Mouse (Mus musculus): ENCODE results near the gene Ccdc30.

The Ccdc30 gene

DNA sequence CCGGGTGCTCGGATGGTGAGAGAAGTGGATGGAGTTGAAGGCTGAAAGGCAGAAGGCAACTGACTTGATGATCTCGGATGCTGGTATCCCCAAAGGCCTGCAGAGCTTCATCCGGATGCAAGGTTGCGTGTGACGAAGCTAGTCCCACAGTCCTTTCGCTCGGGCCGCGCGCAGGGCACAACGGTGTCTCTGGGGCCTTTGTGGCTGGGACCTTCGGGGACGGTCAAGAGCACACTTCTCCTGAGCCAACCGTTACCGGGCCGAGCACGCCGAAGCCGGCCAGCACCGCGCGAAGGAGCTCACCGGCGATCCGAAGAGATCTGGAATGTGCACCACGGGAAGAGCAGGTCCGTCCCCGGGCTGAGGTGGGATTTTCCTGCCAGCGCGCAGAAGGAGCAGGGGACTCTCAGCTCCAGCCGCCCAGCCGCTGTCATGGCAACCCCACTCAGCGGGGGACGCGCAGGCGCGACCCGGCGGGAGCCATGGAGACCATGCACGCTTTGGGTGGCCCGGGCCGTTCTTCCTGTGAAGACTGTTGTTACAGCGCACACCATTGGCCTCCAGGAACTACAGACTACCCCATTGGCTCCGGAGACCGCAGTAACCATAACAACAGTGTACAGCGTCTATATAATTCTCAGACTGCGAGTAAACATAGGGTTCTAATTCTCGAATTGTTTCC, at the start of gene Ccdc30:
Gene Ccdc30 (minus strand): TSS at position 450 of the 682 bp plus-strand sequence.
- peak; percentile 68 to 82 for DNase-seq (ENCODE audit: low spot score in 2 of 2)

- DNase-seq (ENCODE audit: low spot score in 2 of 2) = peak in 1 of 2 experiments; percentile 15
Observed at GRCm38 (mm10) chr4:119463756-119464419, 48.6 kb upstream of the Ccdc30 start.

DNA sequence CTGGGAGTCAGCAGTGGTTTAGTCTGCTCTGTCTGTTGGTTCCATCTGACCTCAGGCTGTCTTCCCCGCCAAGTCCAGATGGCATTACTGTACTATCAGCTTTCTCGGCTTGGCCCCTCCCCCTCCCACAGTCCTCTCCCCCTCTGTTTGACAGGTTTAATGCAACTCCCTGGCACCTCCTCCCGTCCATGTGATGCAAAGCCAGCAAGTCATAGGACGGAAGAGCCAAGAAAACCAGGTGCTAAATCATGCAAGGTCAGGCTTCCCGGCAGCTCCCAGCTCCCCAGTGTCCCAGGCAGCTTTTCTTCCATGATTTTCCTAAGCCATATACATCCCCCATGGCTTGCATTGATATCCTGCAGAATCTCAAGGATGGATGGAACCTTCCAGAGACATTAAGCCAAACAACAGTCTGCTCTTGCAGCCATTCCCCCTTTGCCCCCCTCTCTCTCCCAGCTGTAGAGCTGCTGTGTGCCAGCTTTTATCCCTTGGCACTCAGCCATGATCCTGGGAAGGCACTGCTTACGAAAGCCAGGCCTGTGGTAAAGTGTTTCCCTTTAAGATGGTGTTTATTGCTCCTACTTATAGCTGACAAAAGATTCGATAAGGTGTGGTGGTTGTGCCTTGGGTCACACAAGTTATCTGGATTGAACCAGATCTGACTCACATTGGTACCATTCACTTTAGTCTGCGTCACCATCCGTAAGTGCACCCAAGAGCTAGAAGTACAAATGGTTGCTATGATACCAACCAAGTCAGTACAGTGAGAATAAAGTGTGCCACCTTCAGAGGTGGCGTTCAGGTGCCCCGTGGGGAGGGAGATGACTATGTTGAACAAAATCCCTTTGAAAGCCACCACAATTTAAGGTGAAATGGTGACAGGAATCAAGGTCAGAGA, 47.8 kb upstream of the Ccdc30 start:
- peak in 1 of 2 experiments; percentile 33 for DNase-seq (ENCODE audit: low spot score in 2 of 2)

- DNase-seq (ENCODE audit: low spot score in 2 of 2) = no peak
Observed at GRCm38 (mm10) chr4:119462457-119462856, 47.1 kb upstream of the Ccdc30 start.

DNA sequence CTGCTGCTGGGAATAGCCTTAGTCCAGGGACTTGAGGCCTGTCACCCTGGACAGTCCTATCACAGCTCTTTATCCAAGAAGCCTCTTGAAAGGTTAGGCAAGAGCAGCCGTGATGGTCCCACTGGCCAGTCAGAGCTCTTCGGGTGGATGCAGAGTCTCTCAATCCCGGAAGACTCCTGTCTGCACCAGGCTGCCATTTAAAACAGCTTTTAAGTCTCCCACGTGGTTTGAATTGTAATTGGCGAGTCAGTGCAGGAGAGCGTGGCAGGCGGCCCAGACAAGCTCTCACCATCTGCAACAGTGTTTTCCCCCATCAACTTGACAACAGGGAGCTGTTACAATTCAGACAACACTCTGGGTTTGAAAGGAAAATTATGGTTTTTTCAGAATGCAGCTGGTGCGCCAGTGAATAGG, 45.4 kb upstream of the Ccdc30 start:
- DNase-seq (ENCODE audit: low spot score in 2 of 2) = no peak

DNA sequence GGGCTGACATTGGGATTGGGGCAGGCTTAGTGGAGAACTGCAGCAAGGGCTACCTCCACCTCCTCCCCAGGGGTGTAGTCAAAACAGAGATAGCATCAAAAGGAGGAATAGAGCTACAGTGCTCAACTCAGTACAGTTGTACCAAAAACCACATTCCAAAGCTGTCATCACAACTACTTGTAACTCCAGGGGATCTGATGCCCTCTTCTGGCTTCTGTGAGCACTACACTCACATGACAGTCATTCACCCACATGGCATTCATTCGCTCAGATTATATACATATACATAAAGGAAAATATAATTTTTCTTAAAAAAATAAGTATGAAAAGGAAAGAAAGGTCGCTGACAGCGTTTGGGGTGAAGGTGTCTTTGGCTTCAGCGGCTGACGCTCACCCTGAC, 45.0 kb upstream of the Ccdc30 start:
- peak in 1 of 2 experiments; percentile 19 for DNase-seq (ENCODE audit: low spot score in 2 of 2)

GRCm38 (mm10) chr4:119453533-119453932, 38.2 kb upstream of the Ccdc30 start:
- no peak for DNase-seq (ENCODE audit: low spot score in 2 of 2)

DNA sequence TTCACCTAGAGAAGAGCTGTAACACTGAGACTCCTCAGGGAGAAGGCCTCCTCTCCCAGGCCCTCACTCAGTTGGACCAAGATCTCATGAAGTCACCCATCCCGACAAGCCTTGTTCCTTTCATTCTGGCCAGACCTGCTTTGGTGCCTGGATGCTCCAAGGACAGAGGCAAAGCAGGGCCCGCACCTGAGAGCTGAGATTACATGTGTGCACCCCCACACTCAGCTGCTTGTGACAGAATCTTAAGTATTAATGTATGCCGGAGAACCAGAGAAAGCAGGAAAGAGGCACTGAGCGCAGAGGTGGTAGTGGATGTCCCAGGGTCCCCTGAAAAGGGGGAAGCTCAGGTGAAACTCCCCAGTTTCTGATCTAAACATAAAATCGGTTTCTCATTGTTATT, 37.8 kb upstream of the Ccdc30 start:
- no peak for DNase-seq (ENCODE audit: low spot score in 2 of 2)

DNA sequence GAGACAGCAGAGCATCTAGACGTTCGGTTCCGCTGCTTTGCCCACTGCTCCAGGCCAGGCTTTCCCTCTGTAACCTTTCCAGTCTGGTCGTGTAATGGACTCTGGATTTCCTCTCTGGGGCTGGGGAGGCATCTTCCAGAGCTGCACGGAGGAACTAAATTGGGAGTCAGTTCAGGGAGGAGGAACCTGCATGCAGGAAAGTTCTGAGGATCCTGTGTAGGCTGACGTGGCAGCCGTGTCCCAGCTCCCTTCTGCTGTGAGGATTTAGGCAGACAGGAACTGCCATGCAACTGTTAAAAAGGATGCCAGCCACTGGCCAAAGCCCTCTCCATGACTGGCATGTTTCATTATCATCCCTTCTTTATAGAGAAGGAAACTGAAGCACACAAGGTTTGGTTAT, 35.1 kb upstream of the Ccdc30 start:
- no peak for DNase-seq (ENCODE audit: low spot score in 2 of 2)

GRCm38 (mm10) chr4:119447786-119448185, 32.5 kb upstream of the Ccdc30 start:
- DNase-seq (ENCODE audit: low spot score in 2 of 2) = no peak

GRCm38 (mm10) chr4:119447261-119447660, 31.9 kb upstream of the Ccdc30 start:
- no peak for DNase-seq (ENCODE audit: low spot score in 2 of 2)

GRCm38 (mm10) chr4:119442539-119442938, 27.2 kb upstream of the Ccdc30 start:
- DNase-seq (ENCODE audit: low spot score in 2 of 2) = no peak

DNA sequence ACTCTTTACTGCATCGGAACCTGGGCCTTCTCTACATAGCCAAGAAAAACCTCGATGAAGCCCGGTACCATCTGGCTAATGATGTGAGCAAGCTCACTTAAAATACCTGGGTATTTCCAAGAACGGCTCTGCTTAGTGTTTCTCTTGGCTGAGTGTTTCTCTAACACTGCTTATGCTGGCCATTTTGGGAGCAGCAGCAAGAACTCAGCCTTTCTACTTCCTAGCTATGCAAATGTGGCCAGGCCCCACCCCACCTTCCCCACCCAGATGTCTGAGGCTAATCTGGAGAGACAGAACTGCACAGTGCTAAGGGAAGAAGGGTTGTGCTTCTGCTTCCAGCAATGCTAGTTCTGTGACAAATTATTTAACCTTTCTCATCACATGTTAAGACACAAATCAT, 26.5 kb upstream of the Ccdc30 start:
- no peak for DNase-seq (ENCODE audit: low spot score in 2 of 2)

DNA sequence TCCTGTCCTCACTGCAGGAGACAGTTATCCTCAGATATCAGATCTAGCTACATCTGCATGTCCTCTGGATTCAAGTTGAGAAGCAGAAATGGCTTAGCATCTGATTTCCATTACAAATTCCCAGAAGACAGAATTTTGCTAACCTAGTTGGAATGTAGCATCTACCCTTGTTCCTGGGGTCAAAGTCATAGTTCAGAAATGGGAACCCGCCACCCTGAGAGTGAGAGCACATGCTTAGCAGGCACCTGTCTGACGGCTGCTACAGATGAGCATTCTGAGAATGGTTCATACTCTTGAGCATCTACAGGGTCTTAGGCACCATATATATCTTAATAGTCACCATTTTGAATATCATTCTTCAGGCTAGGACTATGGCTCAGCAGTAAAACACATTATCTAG, 22.6 kb upstream of the Ccdc30 start:
- DNase-seq (ENCODE audit: low spot score in 2 of 2) = no peak

- DNase-seq (ENCODE audit: low spot score in 2 of 2) = peak; percentile 66 to 84
Observed at GRCm38 (mm10) chr4:119430678-119431077, 15.4 kb upstream of the Ccdc30 start.

GRCm38 (mm10) chr4:119427680-119428079, 12.4 kb upstream of the Ccdc30 start:
- peak; percentile 91 to 94 for DNase-seq (ENCODE audit: low spot score in 2 of 2)

- DNase-seq (ENCODE audit: low spot score in 2 of 2) = no peak
Observed at GRCm38 (mm10) chr4:119425601-119426000, 10.3 kb upstream of the Ccdc30 start.

DNA sequence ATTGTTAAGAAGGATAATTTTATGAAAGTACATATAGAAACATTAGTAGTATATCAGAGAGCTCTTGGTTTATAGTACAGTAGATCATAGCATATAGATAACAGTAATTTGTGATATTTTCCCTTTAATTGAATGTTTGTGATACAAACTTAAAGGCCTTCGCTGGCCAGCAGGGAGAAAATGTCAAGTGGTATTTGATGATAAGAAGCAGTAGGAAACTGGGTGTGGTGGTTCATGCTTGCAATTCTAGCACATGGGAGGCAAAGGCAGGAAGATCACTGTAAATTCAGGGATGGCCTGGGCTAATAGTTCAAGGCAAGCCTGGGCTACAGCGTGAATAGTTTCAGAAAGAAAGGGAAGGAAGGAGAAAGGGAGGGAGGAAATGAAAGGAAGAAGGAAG, 9.8 kb upstream of the Ccdc30 start:
- DNase-seq (ENCODE audit: low spot score in 2 of 2) = peak in 1 of 2 experiments; percentile 41

DNA sequence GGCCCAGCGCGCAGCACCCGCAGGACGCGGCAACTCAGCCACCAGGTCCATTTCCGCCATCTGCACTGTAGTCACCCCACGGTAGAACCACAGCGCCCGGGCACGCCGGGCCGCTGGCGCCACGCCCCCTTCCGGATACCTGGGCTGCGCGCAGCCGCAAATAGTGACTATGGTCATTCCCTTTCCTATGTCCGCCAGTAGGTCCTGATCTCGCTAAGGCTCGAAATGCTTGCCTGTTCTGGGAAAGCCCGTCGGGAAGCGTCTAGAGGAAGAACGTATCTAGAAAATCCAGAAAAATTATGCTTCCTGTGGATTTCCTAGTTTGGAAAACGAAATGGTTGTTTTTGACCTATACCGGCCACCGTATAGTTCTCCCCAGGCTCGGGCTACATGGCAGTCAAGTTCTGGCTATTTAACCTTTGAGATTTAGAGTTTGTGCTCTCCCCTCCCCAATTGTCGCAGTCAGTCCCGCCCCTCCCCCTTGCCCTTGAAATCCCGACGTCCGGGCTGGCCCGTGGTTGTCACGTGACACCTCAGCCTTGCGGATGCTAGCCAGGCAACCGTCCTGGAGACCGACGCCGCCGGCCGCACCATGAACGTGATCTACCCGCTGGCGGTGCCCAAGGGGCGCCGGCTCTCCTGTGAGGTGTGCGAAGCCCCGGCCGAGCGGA, 7.1 kb upstream of the Ccdc30 start, which contains the start of the genes Ppcs and Zmynd12:
Gene Ppcs (minus strand): TSS at position 127 of the 671 bp plus-strand sequence.
Gene Zmynd12 (plus strand): TSS at position 521 of the 671 bp plus-strand sequence.
- DNase-seq (ENCODE audit: low spot score in 2 of 2) = peak; percentile 90 to 96

DNA sequence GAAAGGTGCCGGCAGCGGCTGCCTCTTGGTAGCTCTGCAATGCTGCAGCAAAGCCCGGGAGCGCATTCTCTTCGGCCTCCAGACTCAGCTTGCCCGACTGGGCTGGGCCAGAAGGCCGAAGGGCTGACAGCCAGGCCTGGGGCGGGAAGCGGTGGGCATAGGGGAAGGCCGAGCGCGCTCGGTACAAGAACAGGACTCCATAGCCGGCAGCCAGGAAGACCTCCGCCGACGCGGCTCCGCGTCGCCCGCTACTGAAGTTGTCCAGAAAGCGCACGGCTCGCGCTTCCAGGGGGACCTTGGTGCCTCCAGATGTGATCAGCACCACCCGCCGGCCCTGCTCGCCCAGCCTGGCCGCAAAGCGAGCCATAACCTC, 6.6 kb upstream of the Ccdc30 start:
- DNase-seq (ENCODE audit: low spot score in 2 of 2) = peak in 1 of 2 experiments; percentile 41

DNA sequence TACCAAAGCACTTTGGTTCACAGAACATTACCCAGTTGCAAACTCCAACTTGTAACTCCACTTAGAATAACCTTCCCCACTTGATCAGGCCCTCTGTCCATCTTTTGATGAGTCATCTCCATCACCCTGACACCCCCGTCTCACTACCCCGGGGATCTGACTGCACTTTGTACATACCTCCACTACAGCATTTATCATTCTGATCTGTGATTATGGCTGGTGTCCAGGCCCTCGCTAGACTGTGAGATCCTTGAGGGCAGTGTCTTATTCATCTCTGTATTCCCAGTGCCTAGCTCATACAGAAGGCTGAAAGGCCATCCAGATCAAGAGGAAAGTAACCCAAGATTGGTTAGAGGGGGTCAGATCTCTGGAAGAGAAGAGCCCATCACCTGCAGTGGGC, 5.9 kb upstream of the Ccdc30 start:
- DNase-seq (ENCODE audit: low spot score in 2 of 2) = no peak

- DNase-seq (ENCODE audit: low spot score in 2 of 2) = no peak
Observed at GRCm38 (mm10) chr4:119417894-119418293, 2.6 kb upstream of the Ccdc30 start.

Measured in spleen, postnatal 4 days (tissue).